Mouse (Mus musculus) retina, postnatal 1 day (tissue): Measurements from ENCODE around the gene 4930595D18Rik.

Source experiments
- DNase-seq: peaks from one replicate; pipeline ENCODE4 v3.0.0-alpha.2; 2012

The 4930595D18Rik gene

DNA sequence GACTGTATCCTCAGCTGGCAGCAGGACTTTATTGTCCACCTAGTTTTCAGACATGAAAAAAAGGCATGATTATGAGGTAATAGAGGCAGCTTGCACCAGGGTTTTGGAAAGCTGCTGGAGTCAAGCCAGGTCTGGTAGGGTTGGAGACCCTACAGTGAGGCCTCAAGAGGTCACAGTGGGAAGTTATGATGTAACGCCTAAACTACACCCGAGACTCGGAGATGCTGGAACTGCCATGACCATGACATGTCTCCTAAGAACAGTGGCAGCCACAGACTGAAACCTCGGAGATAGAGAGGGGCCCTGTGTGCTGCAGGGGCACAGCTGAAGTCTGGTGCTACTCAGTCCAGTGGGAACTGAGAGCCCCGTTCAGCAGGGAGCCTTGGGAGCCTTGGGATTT lies at the start of gene 4930595D18Rik:
Gene 4930595D18Rik (minus strand): TSS at position 16 of the 400 bp plus-strand sequence.
- DNase-seq, result no peak

DNA sequence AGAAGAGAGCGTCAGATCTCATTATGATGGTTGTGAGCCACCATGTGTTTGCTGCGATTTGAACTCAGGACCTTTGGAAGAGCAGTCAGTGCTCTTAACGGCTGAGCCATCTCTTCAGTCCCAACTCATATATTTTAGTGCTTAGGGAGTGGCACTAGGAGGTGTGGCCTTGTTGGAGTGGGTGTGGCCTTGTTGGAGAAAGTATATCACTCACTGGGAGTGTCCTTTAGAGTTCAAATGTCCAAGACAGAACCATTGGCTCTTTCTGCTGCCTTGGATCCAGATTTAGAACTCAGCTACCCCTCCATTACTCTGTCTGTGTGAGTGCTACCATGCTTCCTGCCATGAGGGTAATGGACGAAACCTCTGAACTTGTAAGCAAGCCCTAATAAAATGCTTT lies 49.5 kb upstream of the 4930595D18Rik start:
- DNase-seq, result no peak

DNA sequence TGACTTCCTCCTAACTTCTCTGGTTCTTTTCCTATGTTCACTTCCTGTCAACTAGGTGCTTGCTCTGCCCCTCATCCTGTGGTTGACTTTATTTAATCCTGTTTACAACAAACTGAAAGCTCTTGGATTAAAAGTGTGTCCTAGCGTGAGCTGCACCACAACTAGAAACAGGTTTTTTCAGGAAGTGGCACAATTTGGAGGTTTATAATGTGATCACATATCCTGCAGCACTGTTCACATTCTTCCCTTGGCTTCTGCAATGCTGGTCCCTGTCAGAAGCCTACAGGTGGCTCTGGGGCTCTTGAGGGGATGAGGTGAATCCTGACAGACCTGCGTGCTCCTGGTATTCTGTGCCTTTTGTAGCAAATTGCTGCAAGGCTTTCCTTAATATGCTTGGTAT lies 46.5 kb upstream of the 4930595D18Rik start:
- no peak for DNase-seq

DNA sequence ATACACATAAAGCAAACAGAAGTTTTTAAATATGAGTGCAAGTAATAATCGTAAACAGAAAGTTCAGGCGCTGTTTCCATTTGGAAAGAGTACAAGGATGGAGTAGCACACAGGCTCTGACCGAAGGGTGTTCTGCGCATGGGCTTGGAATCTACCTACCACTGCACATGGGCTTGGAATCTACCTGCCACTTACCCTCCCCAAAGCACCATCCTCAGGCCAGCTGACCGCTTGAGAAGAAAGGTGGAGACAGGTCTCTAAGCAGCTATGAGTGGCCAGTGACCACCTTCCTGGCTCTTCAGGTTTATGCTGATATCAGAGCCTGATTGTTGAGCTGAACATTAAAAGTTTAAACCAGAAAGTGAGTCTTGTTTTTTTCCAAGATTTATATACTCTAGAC lies 44.2 kb upstream of the 4930595D18Rik start:
- no peak for DNase-seq

DNA sequence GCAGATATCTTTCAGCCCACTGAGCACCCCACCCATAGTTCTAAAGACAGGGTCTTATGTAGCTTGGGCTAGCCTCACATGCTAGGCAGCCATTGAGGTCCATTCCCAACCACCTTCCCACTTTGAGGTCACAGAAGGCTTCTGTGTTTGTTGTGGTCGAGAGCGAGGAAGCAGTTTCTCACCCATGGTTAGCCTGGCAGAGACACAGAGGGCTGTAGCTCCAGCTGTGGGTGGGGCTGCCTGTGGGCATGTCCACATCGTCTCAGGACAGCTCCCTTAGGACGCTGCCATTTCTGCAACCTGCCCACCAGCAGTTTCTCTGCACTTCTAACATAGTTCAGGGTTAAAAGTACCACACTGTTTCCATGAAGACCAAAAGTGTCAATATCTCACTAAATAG lies 43.1 kb upstream of the 4930595D18Rik start:
- no peak for DNase-seq

DNA sequence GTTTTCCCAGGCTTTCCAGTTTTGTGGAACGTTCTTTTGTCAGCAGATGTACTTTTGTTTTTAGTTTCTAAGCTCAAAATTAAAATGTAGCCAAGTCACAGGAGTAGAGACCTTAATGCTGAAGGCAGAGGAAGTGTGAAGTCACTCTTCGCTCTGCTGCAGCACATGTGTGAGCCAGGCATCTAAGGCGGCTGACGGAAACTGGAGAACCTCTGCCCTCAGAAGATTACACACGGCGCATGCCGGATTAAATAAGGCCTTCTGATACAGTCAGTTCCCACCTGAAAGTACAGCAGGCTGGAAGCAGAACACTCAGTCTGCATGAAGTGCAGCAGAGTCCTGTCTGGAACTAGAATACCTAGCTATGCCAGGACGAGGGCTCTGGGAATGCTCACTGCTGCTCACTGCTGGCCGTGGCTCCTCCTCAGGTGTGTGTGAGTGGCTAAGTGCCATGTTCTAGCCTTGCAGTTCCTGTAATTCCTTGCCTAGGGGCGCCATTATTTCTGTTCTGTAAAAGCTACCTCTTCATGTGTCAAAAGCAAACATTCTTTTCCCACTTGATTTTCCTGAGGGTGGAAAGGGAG lies 41.0 kb upstream of the 4930595D18Rik start:
- no peak for DNase-seq

DNA sequence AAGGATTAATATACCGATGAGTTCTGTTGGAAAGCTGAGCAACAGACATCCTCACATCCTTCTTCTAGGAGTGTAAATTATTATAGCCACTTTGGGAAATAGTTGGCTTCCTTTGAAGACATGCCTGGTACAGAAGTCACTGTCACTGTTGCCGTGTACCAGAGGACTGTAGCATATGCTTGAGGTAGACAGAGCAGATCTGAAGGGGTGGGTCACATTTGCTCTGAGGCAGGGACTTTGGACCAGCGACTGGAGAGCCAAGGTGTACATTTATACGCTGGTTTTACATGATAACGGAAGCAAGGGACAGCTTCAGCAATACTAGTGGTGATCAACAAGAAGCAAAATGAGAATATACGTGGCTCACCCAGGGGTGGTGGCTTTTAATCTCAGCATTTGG lies 34.6 kb upstream of the 4930595D18Rik start:
- no peak for DNase-seq

DNA sequence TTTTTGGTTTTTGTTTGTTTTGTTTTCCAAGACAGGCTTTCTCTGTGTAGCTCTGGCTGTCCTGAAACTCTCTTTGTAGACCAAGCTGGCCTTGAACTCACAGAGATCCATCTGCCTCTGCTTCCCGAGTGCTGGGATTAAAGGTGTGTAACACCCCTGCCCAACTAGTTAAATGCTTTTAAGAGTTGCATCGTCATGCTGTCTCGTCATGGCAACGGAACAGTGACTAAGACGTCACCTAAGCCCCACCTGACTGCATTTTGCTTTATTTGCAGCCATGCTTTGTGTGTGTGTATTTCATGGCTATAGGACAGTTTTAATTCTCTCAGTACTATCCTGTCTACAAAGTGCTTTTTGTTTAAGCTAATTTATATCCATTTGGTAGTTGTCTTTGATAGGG lies 27.4 kb upstream of the 4930595D18Rik start:
- no peak for DNase-seq

DNA sequence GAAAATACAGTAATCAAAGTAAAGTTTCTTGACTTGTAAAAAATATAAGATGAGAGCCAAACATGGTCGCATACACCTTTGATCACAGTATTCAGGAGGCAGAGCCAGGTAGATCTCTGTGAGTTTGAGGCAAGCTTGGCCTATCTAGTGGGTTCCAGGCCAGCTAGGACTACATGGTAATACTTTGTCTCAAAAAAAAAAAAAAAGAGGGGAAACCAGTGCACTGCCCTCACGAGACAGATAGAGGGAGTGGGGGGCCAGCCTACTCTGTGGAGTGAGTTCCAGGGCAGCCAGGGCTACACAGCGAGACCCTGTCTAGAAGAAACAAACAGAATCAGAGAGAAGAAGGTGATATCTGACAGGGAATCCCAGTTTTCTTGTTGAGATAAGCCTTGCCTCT lies 23.4 kb upstream of the 4930595D18Rik start:
- DNase-seq, result no peak

DNA sequence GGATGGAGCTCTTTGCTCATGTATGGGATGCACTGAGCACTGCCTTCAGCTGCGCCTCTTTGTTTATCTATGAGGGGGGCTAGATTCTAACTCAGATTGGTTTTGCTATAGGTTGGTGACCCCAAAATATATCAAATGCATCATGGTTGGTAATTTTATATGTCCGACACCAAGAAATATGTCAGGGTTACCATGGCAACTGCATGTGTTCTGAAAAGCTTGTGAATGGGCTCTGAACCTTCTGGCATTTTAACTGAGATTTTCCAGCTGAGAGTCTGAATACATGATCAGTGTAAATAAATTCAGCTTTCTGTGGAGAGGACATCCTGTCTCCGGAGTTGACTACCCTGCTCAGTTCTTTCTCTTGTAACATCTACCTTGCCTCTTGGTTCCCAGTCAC lies 19.7 kb upstream of the 4930595D18Rik start:
- no peak for DNase-seq

DNA sequence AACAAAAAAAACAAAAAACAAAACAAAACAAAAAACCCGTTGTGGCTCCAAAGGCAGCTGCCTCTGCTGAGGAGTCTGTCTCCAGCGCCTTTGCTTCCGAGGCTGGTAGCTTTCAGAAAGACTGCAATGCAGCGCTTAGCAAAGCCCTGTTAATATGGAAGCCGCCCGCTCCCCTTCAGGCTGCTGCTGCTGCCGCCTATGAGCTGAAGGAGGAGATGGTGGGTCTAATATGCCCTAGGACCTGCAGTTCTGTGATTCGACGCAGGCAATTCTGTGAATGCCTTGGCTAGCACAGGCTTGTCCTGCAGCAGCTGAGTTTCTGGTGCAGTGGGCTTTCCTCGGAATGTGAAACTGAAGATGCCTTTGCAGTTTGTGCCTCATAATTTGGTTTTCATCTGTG lies 18.8 kb upstream of the 4930595D18Rik start:
- peak; percentile 21 for DNase-seq

DNA sequence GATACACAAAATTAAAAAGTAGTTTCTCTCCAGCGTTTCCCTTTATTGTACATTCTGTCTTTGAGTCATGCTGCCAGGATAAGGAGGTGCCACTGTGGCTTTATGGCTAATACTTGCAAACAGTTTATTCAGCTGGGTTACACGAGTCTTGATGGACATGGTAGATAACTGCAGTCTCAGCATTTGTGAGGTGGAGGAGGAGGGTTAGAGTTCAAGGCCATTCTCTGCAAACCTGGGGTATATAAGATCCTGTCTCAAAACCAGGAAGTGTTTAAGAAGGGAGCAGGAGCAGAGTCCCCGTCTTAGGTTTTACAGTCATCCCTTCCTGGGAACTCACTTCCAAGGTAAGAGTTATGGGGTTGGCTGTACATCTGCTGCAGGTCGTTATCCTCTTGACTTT lies 12.3 kb upstream of the 4930595D18Rik start:
- no peak for DNase-seq

DNA sequence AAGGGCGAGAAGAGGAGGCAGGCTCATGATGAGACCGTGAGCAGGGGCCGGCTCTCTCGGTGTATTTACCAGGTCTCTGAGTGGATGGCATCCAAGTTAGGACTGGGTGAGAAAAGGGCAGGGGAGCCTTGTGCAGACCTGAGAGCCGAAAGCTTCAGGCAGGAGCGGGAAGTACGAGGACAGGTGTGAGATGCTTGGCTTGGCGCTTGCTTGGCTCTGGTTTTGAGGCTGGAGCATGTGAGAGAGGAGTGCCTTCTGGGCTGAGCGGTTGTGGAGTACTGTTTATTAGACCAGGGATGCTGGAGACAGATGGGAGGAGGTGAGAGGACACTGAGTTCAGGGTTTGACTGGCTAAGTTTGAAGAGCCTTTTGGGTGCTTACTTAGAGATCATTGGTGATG lies 9.0 kb upstream of the 4930595D18Rik start:
- no peak for DNase-seq

DNA sequence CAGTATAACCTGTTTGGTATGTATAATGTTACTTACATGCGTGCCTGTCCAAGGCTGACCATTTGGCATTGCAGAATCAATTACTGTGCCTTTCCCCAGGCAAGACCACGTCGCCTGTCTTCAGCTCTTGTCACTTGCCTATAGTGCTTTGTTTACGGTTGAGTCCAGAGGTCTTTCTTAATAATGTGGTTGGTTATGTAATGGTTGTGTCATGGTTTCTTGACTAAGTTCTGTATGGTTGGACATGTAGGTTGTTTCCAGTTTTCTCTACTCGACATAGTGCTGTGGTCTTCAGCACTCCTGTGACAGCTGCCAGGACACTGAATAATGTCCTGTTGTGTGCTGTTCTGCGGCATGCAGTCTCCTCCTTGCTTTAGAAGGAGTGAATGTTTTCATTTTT lies 8.5 kb upstream of the 4930595D18Rik start:
- no peak for DNase-seq

DNA sequence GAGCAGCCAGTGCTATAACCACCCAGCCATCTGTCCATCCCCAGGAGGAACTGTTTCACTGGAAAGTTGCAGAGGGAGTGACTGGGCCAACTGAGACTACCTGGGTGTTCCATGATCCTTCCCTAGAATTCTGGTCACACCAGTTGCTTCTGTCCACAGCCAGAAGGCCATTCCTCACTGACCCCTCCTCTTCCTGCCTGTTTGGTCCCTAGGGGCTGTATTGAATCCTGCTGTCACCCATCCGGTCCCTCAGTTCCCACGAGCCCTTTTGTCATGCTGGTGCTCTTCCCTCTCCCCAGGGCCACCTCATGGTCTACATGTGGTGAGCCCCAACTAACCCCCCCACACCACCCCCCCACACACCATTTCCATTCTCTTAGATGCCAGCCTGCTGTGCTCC lies 6.6 kb upstream of the 4930595D18Rik start:
- DNase-seq, result no peak

DNA sequence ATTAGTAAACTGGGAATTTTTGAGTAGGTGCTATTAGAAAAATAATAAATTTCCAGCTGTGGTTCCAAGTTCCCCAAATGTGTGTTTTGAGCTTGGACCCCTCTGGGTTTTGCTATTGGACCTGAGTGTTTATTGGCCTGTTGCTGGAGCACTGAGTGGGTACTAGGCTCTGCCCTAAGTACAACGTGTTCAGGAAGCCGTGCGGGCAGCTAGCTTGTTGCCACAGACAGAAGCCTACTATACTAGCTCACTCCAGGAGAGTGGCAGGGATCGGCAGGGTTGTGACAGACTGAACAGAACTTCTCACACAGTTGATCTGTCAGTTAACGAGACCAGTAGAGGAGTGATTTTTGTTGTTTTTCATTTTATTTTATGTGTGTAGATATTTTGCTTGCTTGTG lies 6.1 kb upstream of the 4930595D18Rik start:
- no peak for DNase-seq

DNA sequence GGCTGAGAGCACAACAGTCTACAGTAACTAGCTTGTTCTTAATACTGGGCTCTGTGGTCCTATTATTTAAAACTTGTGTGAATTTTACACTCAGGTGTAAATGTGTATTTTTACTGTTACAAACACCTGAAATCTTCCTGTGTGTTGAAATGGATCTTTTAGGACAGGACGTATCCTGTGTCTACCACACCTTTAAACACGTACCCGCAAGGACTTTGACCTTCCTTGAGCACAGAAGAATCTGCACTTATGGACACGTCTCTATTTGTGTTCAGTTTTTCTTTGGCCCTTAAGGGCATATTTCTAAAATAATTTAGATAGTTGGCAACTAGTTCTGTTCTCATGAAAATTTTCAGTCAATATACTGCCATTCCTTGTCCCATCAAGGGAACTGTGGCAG lies 4.0 kb upstream of the 4930595D18Rik start:
- no peak for DNase-seq

DNA sequence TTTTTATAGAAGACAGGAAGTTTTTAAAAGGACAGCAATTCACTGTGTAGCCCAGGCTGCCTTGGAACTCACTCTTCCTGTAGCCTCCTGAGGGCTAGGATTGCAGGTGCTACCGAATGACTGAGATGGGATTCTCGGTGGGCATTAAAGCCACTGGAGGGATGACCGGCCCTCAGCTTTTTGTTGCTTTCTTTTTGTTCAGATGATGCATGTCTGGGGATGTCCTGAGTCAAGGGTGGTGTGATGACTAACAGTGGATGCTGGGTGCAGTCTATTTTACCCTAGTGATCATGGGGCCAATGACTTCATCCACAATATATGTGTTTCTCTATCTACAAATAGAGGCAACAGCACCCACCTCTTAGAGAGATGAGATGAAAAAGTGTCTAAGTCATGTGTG lies 2.7 kb upstream of the 4930595D18Rik start:
- no peak for DNase-seq

DNA sequence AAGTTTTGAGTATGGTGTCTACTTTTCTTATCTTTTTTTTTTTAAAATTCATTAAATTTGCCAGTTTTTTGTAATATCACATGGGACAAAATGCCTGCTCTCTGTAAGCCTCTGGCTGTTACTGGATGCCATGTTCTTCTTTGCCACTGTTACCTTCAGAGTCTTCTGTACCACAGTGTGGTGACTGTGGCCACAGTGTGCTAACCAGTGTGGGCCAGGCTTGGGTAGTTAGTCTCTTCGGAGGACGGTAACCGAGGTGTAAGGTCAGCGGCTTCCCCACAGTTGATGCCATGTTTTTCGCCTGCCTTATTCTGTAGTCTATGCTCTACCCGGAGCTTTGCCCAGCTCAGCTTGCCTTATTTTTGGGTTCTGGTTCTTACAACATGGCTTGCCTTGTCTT lies 1.9 kb downstream of the 4930595D18Rik start:
- DNase-seq, result no peak

DNA sequence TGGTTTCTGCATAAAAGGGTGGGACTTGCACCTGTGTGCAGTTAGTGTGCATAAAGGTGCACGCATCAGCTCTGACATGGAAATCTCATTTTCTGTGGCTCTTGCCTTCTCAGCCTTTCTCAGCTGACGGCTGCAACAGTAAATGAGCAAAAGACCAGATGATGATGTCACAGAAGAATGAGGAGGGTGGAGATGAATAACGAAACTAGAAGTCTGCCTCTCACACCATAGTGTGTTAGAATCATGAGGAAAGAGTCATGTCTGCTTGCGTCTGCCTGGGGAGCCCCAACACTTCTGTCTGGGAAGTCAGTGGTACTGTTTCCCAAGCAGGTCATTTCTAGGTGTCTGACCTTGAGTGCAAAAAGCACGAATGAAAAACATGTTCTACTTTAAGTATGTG lies 2.4 kb downstream of the 4930595D18Rik start:
- no peak for DNase-seq

DNA sequence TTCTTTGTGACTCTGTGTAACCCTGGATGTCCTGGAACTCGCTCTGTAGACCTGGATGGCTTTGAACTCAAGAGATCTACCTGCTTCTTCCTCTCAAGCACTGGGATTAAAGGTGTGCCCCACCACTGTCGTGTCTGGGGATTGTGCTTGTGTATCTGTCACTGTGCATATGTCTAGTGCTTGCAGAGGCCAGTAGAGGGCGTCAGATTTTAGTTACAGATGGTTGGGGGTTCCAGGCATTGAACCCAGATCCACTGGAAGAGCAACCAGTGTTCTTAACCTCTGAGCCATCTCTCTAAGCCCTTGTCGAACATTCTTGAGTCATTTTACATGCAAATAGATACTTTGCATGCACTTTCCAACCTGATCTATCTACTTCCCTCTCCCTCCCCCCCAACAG lies 5.5 kb downstream of the 4930595D18Rik start:
- DNase-seq, result no peak

DNA sequence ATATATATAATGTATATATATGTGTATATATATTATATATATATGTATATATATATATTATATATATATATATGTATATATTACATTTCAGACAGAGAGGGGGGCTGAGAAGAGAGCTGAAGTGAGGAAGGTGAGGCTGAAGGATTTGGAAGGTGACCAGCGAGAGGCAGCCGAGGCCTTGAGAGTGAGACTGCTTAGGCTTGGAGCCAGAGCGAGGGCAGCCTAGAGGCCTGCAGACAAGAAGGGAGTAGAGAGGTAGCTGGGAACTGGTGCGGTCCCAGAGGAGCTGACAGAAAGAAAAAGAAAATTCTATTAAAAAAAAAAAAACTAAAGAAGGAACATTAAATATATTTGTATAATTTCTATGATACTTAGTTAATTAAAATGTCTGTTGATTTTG lies 15.4 kb downstream of the 4930595D18Rik start:
- no peak for DNase-seq

DNA sequence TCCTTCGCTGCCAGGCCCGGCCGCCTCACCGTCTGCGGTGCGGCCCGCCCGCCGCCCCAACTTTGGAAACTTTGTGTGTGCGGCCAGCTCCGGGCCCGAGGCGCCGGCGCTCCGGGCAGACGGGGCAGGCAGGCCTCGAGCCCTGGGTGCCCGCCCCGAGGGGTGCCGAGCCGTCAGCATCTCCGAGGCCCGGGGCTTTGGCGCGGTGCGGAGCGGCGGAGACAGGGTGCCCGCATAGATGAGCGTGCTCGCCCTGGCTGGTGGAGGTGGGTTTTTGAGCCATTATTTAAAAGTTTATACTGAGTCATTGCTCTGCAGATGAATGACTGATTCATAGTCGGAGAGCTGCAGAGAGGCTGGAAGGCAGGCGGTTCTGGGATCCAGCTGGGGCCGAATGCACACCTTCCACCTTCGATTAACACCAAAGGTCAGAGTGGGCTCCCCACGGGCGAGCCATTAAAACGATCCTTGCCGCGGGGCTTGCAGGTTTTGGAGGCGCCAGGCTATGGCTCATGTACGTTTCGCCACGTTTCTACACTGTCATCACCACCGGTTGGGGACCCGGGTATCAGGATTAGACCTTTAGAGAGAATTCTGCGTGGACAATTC lies 17.5 kb downstream of the 4930595D18Rik start:
- DNase-seq, result peak; percentile 32

DNA sequence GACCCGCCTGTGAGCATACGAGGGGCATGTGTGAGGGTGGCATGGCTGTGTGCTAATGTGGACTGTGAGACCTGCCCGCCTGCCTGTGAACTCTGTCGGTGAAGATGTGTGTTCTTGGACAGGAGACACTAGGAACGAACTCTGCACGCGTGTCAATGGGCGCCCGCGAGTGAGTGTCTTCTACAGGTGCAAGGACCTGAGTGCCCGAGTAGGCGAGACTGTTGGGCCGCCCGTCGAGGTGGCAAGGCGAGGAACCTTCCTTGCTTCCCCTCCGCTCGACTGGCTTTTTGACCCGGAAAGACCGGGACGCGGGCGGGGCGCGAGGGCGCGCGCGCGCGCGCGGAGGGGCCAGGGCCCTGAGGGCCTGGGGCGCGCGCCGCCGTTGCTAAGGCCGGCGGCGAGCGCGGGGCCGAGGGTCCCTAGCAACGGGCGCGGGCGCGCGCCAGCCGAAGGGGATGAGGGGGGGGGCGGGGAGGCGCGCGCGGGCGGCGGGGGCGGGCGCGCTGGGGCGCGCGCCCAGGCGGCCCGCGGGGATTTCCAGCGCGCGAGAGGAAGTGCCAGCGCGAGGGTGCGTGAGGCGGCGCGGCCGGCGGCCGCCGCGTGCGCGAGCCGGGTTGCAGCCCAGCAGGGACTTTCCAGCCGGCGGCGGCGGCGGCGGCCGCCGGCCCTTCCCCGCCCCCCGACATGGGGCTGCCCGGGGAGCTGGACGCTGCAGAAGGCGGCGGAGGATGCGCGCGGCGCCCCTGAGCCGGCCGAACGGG lies 18.3 kb downstream of the 4930595D18Rik start, which contains the start of gene Traf3:
Gene Traf3 (plus strand): TSS at position 540 of the 761 bp plus-strand sequence.
- peak; percentile 91 for DNase-seq
